Mouse (Mus musculus): ENCODE results near the gene Btbd35f12. TPM values are rescaled to one million over a fixed set of nuclear protein-coding genes. Genes with fewer than 3 reads are reported as not detected.
"Not testable (repeated sequence)": the region's sequence is repeated elsewhere in the genome, so short reads cannot be mapped to it uniquely, and the experiment has no call there.

Gene Btbd35f12
- polyA plus RNA-seq (2015; fragmentation: Nextera tagmentation; extraction: Ambion mirVana), result not detected in 2 replicates

DNA sequence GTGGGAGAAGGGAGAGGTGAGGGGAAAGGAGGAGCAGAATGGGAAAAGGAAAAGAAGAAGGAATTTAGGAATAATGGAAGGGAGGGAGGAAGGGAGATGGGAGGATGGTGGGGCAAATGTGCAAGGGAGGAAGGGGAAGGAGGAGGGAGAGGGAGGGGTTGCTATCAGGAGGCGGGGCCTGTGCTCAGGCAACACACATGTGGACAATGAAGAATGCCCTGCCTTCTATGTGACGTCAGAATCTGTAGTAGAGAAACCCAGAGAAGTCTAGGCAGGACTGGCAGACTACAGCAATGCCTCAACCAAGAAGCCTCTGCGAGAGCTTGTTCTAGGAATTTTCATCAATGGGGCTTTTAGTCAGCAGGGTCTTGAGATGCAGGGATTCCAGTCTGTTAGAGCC lies at the start of gene Btbd35f12:
Gene Btbd35f12, plus strand, starts transcription at position 301 of the 400 bp plus-strand sequence.
- H3K4me2 ChIP-seq (ENCODE audit: low read depth, low read length); H3K27ac ChIP-seq (ENCODE audit: low read length); H3K4me3 ChIP-seq (ENCODE audit: low read depth, low read length); H3K27me3 ChIP-seq (ENCODE audit: control insufficient read depth, insufficient read depth, low read depth, low read length); H3K4me1 ChIP-seq (ENCODE audit: control insufficient read depth, low read depth, low read length); H3K9ac ChIP-seq (ENCODE audit: low read depth, low read length); ATAC-seq (ENCODE audit: low read depth); H3K36me3 ChIP-seq (ENCODE audit: control insufficient read depth, insufficient read depth); H3K9me3 ChIP-seq (replicated peaks; ENCODE audit: control insufficient read depth, low read length): not testable (repeated sequence)
- WGBS (ENCODE audit: insufficient replicate concordance), result no CpG with 5 or more reads among the region's 3 CpGs

DNA sequence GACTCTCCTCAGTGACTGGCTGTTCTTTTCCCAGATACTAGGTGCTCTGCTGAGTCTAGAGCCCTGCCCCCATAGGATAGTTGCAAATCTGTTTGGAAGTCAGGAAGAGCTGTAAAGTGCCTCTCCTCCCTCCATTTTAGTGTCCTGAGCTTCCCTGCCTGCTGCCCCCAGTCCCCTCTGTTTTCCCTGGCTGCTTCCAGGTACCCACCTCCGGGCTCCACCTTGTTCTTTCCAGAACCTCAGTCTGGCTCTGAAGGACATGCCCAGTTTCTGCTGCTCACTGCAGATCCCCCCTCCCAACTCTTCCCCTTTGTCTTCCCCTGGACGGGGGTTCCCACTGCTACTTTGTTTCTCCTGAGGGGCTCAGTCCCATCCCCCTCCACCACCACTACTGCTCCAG lies 40.1 kb downstream of the Btbd35f12 start:
- not testable (repeated sequence) for H3K9me3 ChIP-seq (replicated peaks; ENCODE audit: control insufficient read depth, low read length); H3K27ac ChIP-seq (ENCODE audit: low read length); H3K36me3 ChIP-seq (ENCODE audit: control insufficient read depth, insufficient read depth); H3K9ac ChIP-seq (ENCODE audit: low read depth, low read length); H3K4me1 ChIP-seq (ENCODE audit: control insufficient read depth, low read depth, low read length); H3K4me2 ChIP-seq (ENCODE audit: low read depth, low read length); H3K4me3 ChIP-seq (ENCODE audit: low read depth, low read length); H3K27me3 ChIP-seq (ENCODE audit: control insufficient read depth, insufficient read depth, low read depth, low read length); ATAC-seq (ENCODE audit: low read depth)
- 51% methylated on average over 2 of the region's 2 CpGs for WGBS (ENCODE audit: insufficient replicate concordance)

Other genes with a start within 250 kb of the Btbd35f12 start
- gene Spin2-ps6, start 78.5 kb upstream of the Btbd35f12 start, polyA plus RNA-seq (2015; fragmentation: Nextera tagmentation; extraction: Ambion mirVana), result not detected in 2 replicates

Data from liver, embryonic 16.5 days (tissue).